Mouse (Mus musculus): ENCODE measurements around the gene Ltc4s. TPM values are rescaled to one million over a fixed set of nuclear protein-coding genes. Genes with fewer than 3 reads are reported as not detected.

Ltc4s gene
- polyA plus RNA-seq, 1 experiment from 2014 or later: 0.92 TPM

- H3K27me3 ChIP-seq (ENCODE audit: control insufficient read depth, insufficient read depth, low read length): peaks cover 20% of the 10 kb centered on the region
- peaks cover 12% of the 10 kb centered on the region for H3K4me1 ChIP-seq (ENCODE audit: control insufficient read depth, insufficient read depth, low read length)
- H3K9me3 ChIP-seq (ENCODE audit: control insufficient read depth, low read length): no peaks in the 10 kb centered on the region
- H3K36me3 ChIP-seq (ENCODE audit: control insufficient read depth, insufficient read depth, low read length): peaks cover 5% of the 10 kb centered on the region; the same call in 1 of the 2 replicates
- WGBS: 91% methylated on average over 9 of the region's 9 CpGs
- no peak overlapping the region for H3K27ac ChIP-seq (ENCODE audit: low read depth, low read length)
- DNase-seq (ENCODE audit: low spot score, missing footprints) (no peak), ATAC-seq (ENCODE audit: low FRiP score) (no peak)
- H3K9ac ChIP-seq (ENCODE audit: low read length): no peak overlapping the region
- H3K4me3 ChIP-seq (ENCODE audit: low read depth, low read length): no peak overlapping the region
- H3K4me2 ChIP-seq: no peak overlapping the region
Observed at GRCm38 (mm10) chr11:50238821-50239791, 690 bp upstream of the Ltc4s start.

- Histone ChIP-seq H3K4me2 (peak overlapping the region; percentile 94), H3K9me3 (ENCODE audit: control insufficient read depth, low read length) (no peaks in the 10 kb centered on the region), H3K4me1 (ENCODE audit: control insufficient read depth, insufficient read depth, low read length) (peaks cover 12% of the 10 kb centered on the region), H3K27me3 (ENCODE audit: control insufficient read depth, insufficient read depth, low read length) (peaks cover 20% of the 10 kb centered on the region), H3K36me3 (ENCODE audit: control insufficient read depth, insufficient read depth, low read length) (peaks cover 13% of the 10 kb centered on the region), H3K27ac (ENCODE audit: low read depth, low read length) (no peak overlapping the region), H3K9ac (ENCODE audit: low read length) (peak overlapping the region; percentile 61), H3K4me3 (ENCODE audit: low read depth, low read length) (peak overlapping the region; percentile 56)
- WGBS: 2% methylated on average over 66 of the region's 66 CpGs
- ATAC-seq (ENCODE audit: low FRiP score) (peak; percentile 38), DNase-seq (ENCODE audit: low spot score, missing footprints) (no peak)
Observed at GRCm38 (mm10) chr11:50236937-50237835, 1.2 kb downstream of the Ltc4s start.

GRCm38 (mm10) chr11:50236540-50236936, 1.9 kb downstream of the Ltc4s start:
- WGBS: 1% methylated on average over 27 of the region's 27 CpGs
- peak; percentile 94 for ATAC-seq (ENCODE audit: low FRiP score)
- peak; percentile 97 for DNase-seq (ENCODE audit: low spot score, missing footprints)
- Histone ChIP-seq H3K4me3 (ENCODE audit: low read depth, low read length) (peak overlapping the region; percentile 56), H3K4me2 (peak overlapping the region; percentile 94), H3K9ac (ENCODE audit: low read length) (peak overlapping the region; percentile 61), H3K27ac (ENCODE audit: low read depth, low read length) (no peak overlapping the region), H3K36me3 (ENCODE audit: control insufficient read depth, insufficient read depth, low read length) (peaks cover 13% of the 10 kb centered on the region), H3K9me3 (ENCODE audit: control insufficient read depth, low read length) (no peaks in the 10 kb centered on the region), H3K27me3 (ENCODE audit: control insufficient read depth, insufficient read depth, low read length) (peaks cover 20% of the 10 kb centered on the region), H3K4me1 (ENCODE audit: control insufficient read depth, insufficient read depth, low read length) (peaks cover 12% of the 10 kb centered on the region)

- Histone ChIP-seq H3K9me3 (ENCODE audit: control insufficient read depth, low read length) (no peaks in the 10 kb centered on the region), H3K4me1 (ENCODE audit: control insufficient read depth, insufficient read depth, low read length) (peaks cover 17% of the 10 kb centered on the region), H3K36me3 (ENCODE audit: control insufficient read depth, insufficient read depth, low read length) (peaks cover 13% of the 10 kb centered on the region), H3K27ac (ENCODE audit: low read depth, low read length) (no peak overlapping the region), H3K27me3 (ENCODE audit: control insufficient read depth, insufficient read depth, low read length) (peaks cover 29% of the 10 kb centered on the region), H3K4me2 (no peak overlapping the region), H3K4me3 (ENCODE audit: low read depth, low read length) (no peak overlapping the region), H3K9ac (ENCODE audit: low read length) (no peak overlapping the region)
- DNase-seq (ENCODE audit: low spot score, missing footprints): no peak
- no peak for ATAC-seq (ENCODE audit: low FRiP score)
- WGBS: 93% methylated on average over 25 of the region's 25 CpGs
Observed at GRCm38 (mm10) chr11:50234606-50235005, 3.8 kb downstream of the Ltc4s start.

- H3K4me2 ChIP-seq: no peak overlapping the region
- H3K9ac ChIP-seq (ENCODE audit: low read length): no peak overlapping the region
- no peaks in the 10 kb centered on the region for H3K9me3 ChIP-seq (ENCODE audit: control insufficient read depth, low read length)
- H3K27ac ChIP-seq (ENCODE audit: low read depth, low read length): no peak overlapping the region
- DNase-seq (ENCODE audit: low spot score, missing footprints) (no peak), ATAC-seq (ENCODE audit: low FRiP score) (no peak)
- WGBS: 87% methylated on average over 11 of the region's 11 CpGs
- peaks cover 13% of the 10 kb centered on the region for H3K36me3 ChIP-seq (ENCODE audit: control insufficient read depth, insufficient read depth, low read length)
- peaks cover 29% of the 10 kb centered on the region for H3K27me3 ChIP-seq (ENCODE audit: control insufficient read depth, insufficient read depth, low read length)
- H3K4me3 ChIP-seq (ENCODE audit: low read depth, low read length): no peak overlapping the region
- H3K4me1 ChIP-seq (ENCODE audit: control insufficient read depth, insufficient read depth, low read length): peaks cover 17% of the 10 kb centered on the region
Observed at GRCm38 (mm10) chr11:50233993-50234392, 4.4 kb downstream of the Ltc4s start.

GRCm38 (mm10) chr11:50233022-50233421, 5.4 kb downstream of the Ltc4s start:
- H3K9ac ChIP-seq (ENCODE audit: low read length): no peak overlapping the region
- DNase-seq (ENCODE audit: low spot score, missing footprints): no peak

GRCm38 (mm10) chr11:50231411-50231810, 7.0 kb downstream of the Ltc4s start:
- Histone ChIP-seq H3K27ac (ENCODE audit: low read depth, low read length) (no peak overlapping the region), H3K4me1 (ENCODE audit: control insufficient read depth, insufficient read depth, low read length) (peaks cover 16% of the 10 kb centered on the region), H3K4me2 (peak overlapping the region; percentile 40), H3K9me3 (ENCODE audit: control insufficient read depth, low read length) (no peaks in the 10 kb centered on the region), H3K36me3 (ENCODE audit: control insufficient read depth, insufficient read depth, low read length) (peaks cover 13% of the 10 kb centered on the region), H3K27me3 (ENCODE audit: control insufficient read depth, insufficient read depth, low read length) (peaks cover 9% of the 10 kb centered on the region; the same call in 1 of the 2 replicates), H3K9ac (ENCODE audit: low read length) (no peak overlapping the region), H3K4me3 (ENCODE audit: low read depth, low read length) (no peak overlapping the region)
- 0 out of 2 replicates have a peak, but pooled peaks have one; percentile 2 for ATAC-seq (ENCODE audit: low FRiP score)
- peak; percentile 94 for DNase-seq (ENCODE audit: low spot score, missing footprints)
- WGBS: 20% methylated on average over 8 of the region's 8 CpGs

More at GRCm38 (mm10) chr11:50233022-50233421, 5.4 kb downstream of the Ltc4s start:
- ATAC-seq (ENCODE audit: low FRiP score): no peak
- no peak overlapping the region for H3K4me3 ChIP-seq (ENCODE audit: low read depth, low read length)
- H3K4me1 ChIP-seq (ENCODE audit: control insufficient read depth, insufficient read depth, low read length): peaks cover 23% of the 10 kb centered on the region
- H3K4me2 ChIP-seq: no peak overlapping the region
- peaks cover 13% of the 10 kb centered on the region for H3K36me3 ChIP-seq (ENCODE audit: control insufficient read depth, insufficient read depth, low read length)
- no peak overlapping the region for H3K27ac ChIP-seq (ENCODE audit: low read depth, low read length)
- H3K9me3 ChIP-seq (ENCODE audit: control insufficient read depth, low read length): no peaks in the 10 kb centered on the region
- H3K27me3 ChIP-seq (ENCODE audit: control insufficient read depth, insufficient read depth, low read length): peaks cover 21% of the 10 kb centered on the region
- WGBS: 92% methylated on average over 13 of the region's 13 CpGs

GRCm38 (mm10) chr11:50230481-50231304, 7.7 kb downstream of the Ltc4s start:
- no peak for DNase-seq (ENCODE audit: low spot score, missing footprints)
- peaks cover 9% of the 10 kb centered on the region; the same call in 1 of the 2 replicates for H3K27me3 ChIP-seq (ENCODE audit: control insufficient read depth, insufficient read depth, low read length)
- no peak overlapping the region for H3K27ac ChIP-seq (ENCODE audit: low read depth, low read length)
- H3K9ac ChIP-seq (ENCODE audit: low read length): no peak overlapping the region
- peaks cover 13% of the 10 kb centered on the region for H3K36me3 ChIP-seq (ENCODE audit: control insufficient read depth, insufficient read depth, low read length)
- peaks cover 19% of the 10 kb centered on the region for H3K4me1 ChIP-seq (ENCODE audit: control insufficient read depth, insufficient read depth, low read length)
- WGBS: 21% methylated on average over 45 of the region's 45 CpGs
- 0 out of 2 replicates have a peak, but pooled peaks have one; percentile 43 for ATAC-seq (ENCODE audit: low FRiP score)
- H3K9me3 ChIP-seq (ENCODE audit: control insufficient read depth, low read length): no peaks in the 10 kb centered on the region
- no peak overlapping the region for H3K4me3 ChIP-seq (ENCODE audit: low read depth, low read length)
- H3K4me2 ChIP-seq: peak overlapping the region; percentile 40
